In genomic region chr5:24729797-24730487, GRCm38 (mm10) we compare ENCODE assay signal across 8 mouse cellular contexts. TPM values are rescaled to one million over a fixed set of nuclear protein-coding genes. Genes with fewer than 3 reads are reported as not detected.
DNase-seq lines count a peak whose midpoint lies in the region; ATAC-seq and TF ChIP-seq lines count a peak whose summit lies in the region.

No protein-coding gene starts in this region.

- no peak for TF ChIP-seq POLR2A in heart, adult 2 months (IDR thresholded peaks at IDR 0.05; ENCODE audit: insufficient read depth, low read depth, low read length)

- TF ChIP-seq CTCF in heart, adult 2 months (IDR thresholded peaks at IDR 0.05), result no peak

- no peaks in the 10 kb centered on the region for H3K4me1 ChIP-seq in heart, adult 2 months (ENCODE audit: control insufficient read depth, insufficient read depth, low read length)
- peaks cover 4% of the 10 kb centered on the region for H3K4me1 ChIP-seq in hindbrain, embryonic 11.5 days (replicated peaks; ENCODE audit: control insufficient read depth, insufficient read depth, low read length)
- peaks cover 10% of the 10 kb centered on the region for H3K4me1 ChIP-seq in midbrain, embryonic 11.5 days (ENCODE audit: control insufficient read depth, insufficient read depth, low read length)

- ATAC-seq in hindbrain, embryonic 11.5 days (ENCODE audit: low FRiP score), result peak; percentile 36
- ATAC-seq in midbrain, embryonic 11.5 days (ENCODE audit: low FRiP score), result 0 out of 2 replicates have a peak, but pooled peaks have one; percentile 51

- TF ChIP-seq EP300 in heart, adult 2 months (IDR thresholded peaks at IDR 0.05; ENCODE audit: insufficient read depth, low read depth, low read length), result no peak

- no peak overlapping the region for H3K27ac ChIP-seq in heart, adult 2 months
- no peak overlapping the region; the same call in 1 of the 2 replicates for H3K27ac ChIP-seq in hindbrain, embryonic 11.5 days (ENCODE audit: low read depth, low read length)
- no peak overlapping the region for H3K27ac ChIP-seq in midbrain, embryonic 11.5 days (ENCODE audit: low read depth, low read length)

- no peaks in the 10 kb centered on the region for H3K36me3 ChIP-seq in heart, adult 2 months (ENCODE audit: control insufficient read depth, insufficient read depth, low read length)
- no peaks in the 10 kb centered on the region for H3K36me3 ChIP-seq in hindbrain, embryonic 11.5 days (ENCODE audit: control insufficient read depth, insufficient read depth, low read length)
- H3K36me3 ChIP-seq in midbrain, embryonic 11.5 days (ENCODE audit: control insufficient read depth, insufficient read depth, low read length), result no peaks in the 10 kb centered on the region

- intact Hi-C loops in heart, adult 2 months (cut with DNase I), result no loop called here

- no peaks in the 10 kb centered on the region for H3K9me3 ChIP-seq in hindbrain, embryonic 11.5 days (ENCODE audit: control insufficient read depth, low read length)
- H3K9me3 ChIP-seq in midbrain, embryonic 11.5 days (ENCODE audit: control insufficient read depth, low read length), result no peaks in the 10 kb centered on the region

- H3K27me3 ChIP-seq in heart, adult 2 months (ENCODE audit: control insufficient read depth, insufficient read depth, low read length), result peaks cover 12% of the 10 kb centered on the region
- H3K27me3 ChIP-seq in hindbrain, embryonic 11.5 days (ENCODE audit: control insufficient read depth, insufficient read depth, low read length), result peaks cover 24% of the 10 kb centered on the region
- H3K27me3 ChIP-seq in midbrain, embryonic 11.5 days (ENCODE audit: control insufficient read depth, insufficient read depth, low read length), result peaks cover 30% of the 10 kb centered on the region

- peak in 1 of 2 experiments; percentile 25 for DNase-seq in heart, adult 2 months
- DNase-seq in heart, adult 8-10 months (ENCODE audit: low spot score), result no peak
- peak; percentile 30 for DNase-seq in ZHBTc4 (ENCODE audit: low read depth, low spot score)
- DNase-seq in hindbrain, embryonic 11.5 days (ENCODE audit: low spot score), result peak; percentile 56
- peak; percentile 92 for DNase-seq in midbrain, embryonic 11.5 days (ENCODE audit: low spot score, missing footprints)
- no peak for DNase-seq in adrenal gland, adult 18-20 months (ENCODE audit: low spot score in 2 of 2)
- DNase-seq in spleen, postnatal 14 days (ENCODE audit: low spot score in 2 of 2), result no peak
- no peak for DNase-seq in adrenal gland, postnatal 10 days

- peak overlapping the region; percentile 48 for H3K9ac ChIP-seq in heart, adult 2 months (ENCODE audit: low read depth, low read length)
- peak overlapping the region; percentile 55; the same call in 1 of the 2 replicates for H3K9ac ChIP-seq in hindbrain, embryonic 11.5 days (ENCODE audit: low read depth, low read length)
- H3K9ac ChIP-seq in midbrain, embryonic 11.5 days (ENCODE audit: low read length), result peak overlapping the region; percentile 40

- peak overlapping the region; percentile 34 for H3K4me3 ChIP-seq in heart, adult 2 months
- H3K4me3 ChIP-seq in hindbrain, embryonic 11.5 days (ENCODE audit: low read depth, low read length), result peak overlapping the region; percentile 47
- H3K4me3 ChIP-seq in midbrain, embryonic 11.5 days (ENCODE audit: low read depth, low read length), result peak overlapping the region; percentile 37

- 3% methylated on average over 49 of the region's 49 CpGs for WGBS in heart, adult 2 months
- 2% methylated on average over 49 of the region's 49 CpGs for WGBS in hindbrain, embryonic 11.5 days
- 2% methylated on average over 49 of the region's 49 CpGs for WGBS in midbrain, embryonic 11.5 days

- H3K4me2 ChIP-seq in hindbrain, embryonic 11.5 days (replicated peaks; ENCODE audit: low read depth, low read length), result peak overlapping the region; percentile 63
- peak overlapping the region; percentile 47 for H3K4me2 ChIP-seq in midbrain, embryonic 11.5 days

- H3K79me2 ChIP-seq in heart, adult 2 months (replicated peaks; ENCODE audit: control insufficient read depth, insufficient read depth, low read length), result no peaks in the 10 kb centered on the region

RNA-seq across cellular contexts. Expression of gene Wdr86, which starts 0.6 kb away (rescaled TPM):
- 1 to 10 TPM in 1 of 2 experiments, under 1 TPM in 1; 0.43 to 1.0 TPM for total RNA-seq in heart, adult 2 months (2021)
- polyA plus RNA-seq in heart, adult 2 months (2012; rRNA removed), result 0.73 and 1.4 TPM in 2 replicates
- total RNA-seq in heart, adult 8-10 months (2022), result 1 to 10 TPM in 1 of 4 experiments, under 1 TPM in 3; 0.16 to 1.2 (median 0.60) TPM
- 15.4 and 17.5 TPM in 2 replicates for polyA plus RNA-seq in hindbrain, embryonic 11.5 days (2014; fragmentation: Nextera tagmentation; extraction: Ambion mirVana)
- polyA plus RNA-seq in midbrain, embryonic 11.5 days (2014; fragmentation: Nextera tagmentation; extraction: Ambion mirVana), result 8.7 and 10.3 TPM in 2 replicates
- total RNA-seq in adrenal gland, adult 18-20 months (2021), result 1 to 10 TPM in 1 of 2 experiments, under 1 TPM in 1; 0.42 to 1.1 TPM
- 1 to 10 TPM; 3.9 to 4.5 TPM for total RNA-seq in adrenal gland, postnatal 10 days (2021)

RNA-seq across cellular contexts. Expression of gene Crygn, which starts 27.9 kb away (rescaled TPM):
- total RNA-seq in heart, adult 2 months (2021), result not detected
- not detected in 2 replicates for polyA plus RNA-seq in heart, adult 2 months (2012; rRNA removed)
- total RNA-seq in heart, adult 8-10 months (2022), result not detected
- 0.84 TPM in 1 of 2 replicates, not detected in the other for polyA plus RNA-seq in hindbrain, embryonic 11.5 days (2014; fragmentation: Nextera tagmentation; extraction: Ambion mirVana)
- 0.68 and 1.2 TPM in 2 replicates for polyA plus RNA-seq in midbrain, embryonic 11.5 days (2014; fragmentation: Nextera tagmentation; extraction: Ambion mirVana)
- total RNA-seq in adrenal gland, adult 18-20 months (2021), result 1 to 10 TPM in 1 of 2 experiments, not detected in 1; 2.3 TPM
- not detected for total RNA-seq in adrenal gland, postnatal 10 days (2021)

RNA-seq across cellular contexts. Expression of gene Nub1, which starts 44.6 kb away (rescaled TPM):
- 10 to 100 TPM; 32.2 to 39.9 TPM for total RNA-seq in heart, adult 2 months (2021)
- polyA plus RNA-seq in heart, adult 2 months (2012; rRNA removed), result 26.3 and 32.8 TPM in 2 replicates
- 10 to 100 TPM; 33.1 to 45.6 (median 36.7) TPM for total RNA-seq in heart, adult 8-10 months (2022)
- polyA plus RNA-seq in hindbrain, embryonic 11.5 days (2014; fragmentation: Nextera tagmentation; extraction: Ambion mirVana), result 36.0 and 37.3 TPM in 2 replicates
- polyA plus RNA-seq in midbrain, embryonic 11.5 days (2014; fragmentation: Nextera tagmentation; extraction: Ambion mirVana), result 36.8 and 38.8 TPM in 2 replicates
- total RNA-seq in adrenal gland, adult 18-20 months (2021), result 10 to 100 TPM; 50.1 to 62.0 TPM
- total RNA-seq in adrenal gland, postnatal 10 days (2021), result 10 to 100 TPM; 43.3 to 43.9 TPM

Comparison
In these comparisons a context has a peak if more than half of its experiments do, and no peak if none do; other contexts are left out.
1. DNase-seq: peak in ZHBTc4 (single experiment), hindbrain, embryonic 11.5 days (single experiment) and midbrain, embryonic 11.5 days (single experiment); none in heart, adult 8-10 months (single experiment), adrenal gland, adult 18-20 months (0 of 2), spleen, postnatal 14 days (0 of 2) and adrenal gland, postnatal 10 days (single experiment).
2. Peak in every context shown above with its lines, with median percentiles within 50 percentile points of each other: H3K4me3 ChIP-seq and H3K9ac ChIP-seq.